Mouse (Mus musculus) midbrain, embryonic 11.5 days (tissue): ENCODE measurements around the gene Zswim3. TPM values are rescaled to one million over a fixed set of nuclear protein-coding genes. Genes with fewer than 3 reads are reported as not detected.

Source experiments
- ATAC-seq: fragments of 200-750 bp; cut with Nextera tagmentation; 2 replicates; pipeline ENCODE4 v1.8.0; 2017; ENCODE audit warnings: moderate TSS enrichment, moderate library complexity; ENCODE audit not compliant: low FRiP score
- DNase-seq: peaks from one replicate; pipeline ENCODE4 v3.0.0; 2015; ENCODE audit warnings: low spot score; ENCODE audit errors: missing footprints
- H3K27ac ChIP-seq: fragments of 300-500 bp; sonication (generic); 2 replicates; pipeline ENCODE4 v1.5.1; 2014; ENCODE audit warnings: low read depth, low read length
- H3K27me3 ChIP-seq: fragments of 300-500 bp; sonication (generic); 2 replicates; pipeline ENCODE4 v1.6.1; 2014; ENCODE audit warnings: mild to moderate bottlenecking, low read length, moderate library complexity, mixed read lengths; ENCODE audit not compliant: control insufficient read depth, insufficient read depth
- H3K36me3 ChIP-seq: fragments of 300-500 bp; sonication (generic); 2 replicates; pipeline ENCODE4 v1.6.1; 2014; ENCODE audit warnings: mild to moderate bottlenecking, low read length, moderate library complexity, mixed read lengths; ENCODE audit not compliant: control insufficient read depth, insufficient read depth
- H3K4me1 ChIP-seq: fragments of 300-500 bp; sonication (generic); 2 replicates; pipeline ENCODE4 v1.6.1; 2014; ENCODE audit warnings: low read length; ENCODE audit not compliant: control insufficient read depth, insufficient read depth
- H3K4me2 ChIP-seq: fragments of 300-500 bp; sonication (generic); 2 replicates; pipeline ENCODE4 v1.6.1; 2014; ENCODE audit warnings: mild to moderate bottlenecking, moderate library complexity
- H3K4me3 ChIP-seq: fragments of 300-500 bp; sonication (generic); 2 replicates; pipeline ENCODE4 v1.5.1; 2014; ENCODE audit warnings: low read depth, low read length
- H3K9ac ChIP-seq: fragments of 300-500 bp; sonication (generic); 2 replicates; pipeline ENCODE4 v1.6.1; 2014; ENCODE audit warnings: low read length
- H3K9me3 ChIP-seq: fragments of 300-500 bp; sonication (generic); 2 replicates; pipeline ENCODE4 v1.6.1; 2016; ENCODE audit warnings: low read length; ENCODE audit not compliant: control insufficient read depth
- WGBS: fragments of 180-500 bp; shearing (Covaris S2); extraction: QIAGEN DNeasy Blood & Tissue Kit; methylation state at CpG from one replicate; pipeline ENCODE4 v1.1.7; 2014; 5-methylcytosine and 5-hydroxymethylcytosine counted together
- polyA plus RNA-seq: library from polyadenylated mRNA; unstranded; fragments of >200 nt; fragmentation: Nextera tagmentation; extraction: Ambion mirVana; gene quantifications from 2 replicates; pipeline ENCODE4 v1.2.1, GENCODE M21; 2014

Gene Zswim3
- polyA plus RNA-seq, 1 experiment from 2014 or later, result 11.4 TPM

- Histone ChIP-seq H3K4me2 (no peak overlapping the region), H3K4me3 (no peak overlapping the region), H3K9me3 (no peaks in the 10 kb centered on the region), H3K27me3 (no peaks in the 10 kb centered on the region), H3K27ac (no peak overlapping the region), H3K9ac (no peak overlapping the region), H3K36me3 (peaks cover under 1% of the 10 kb centered on the region; the same call in 1 of the 2 replicates), H3K4me1 (no peaks in the 10 kb centered on the region)
- DNase-seq (no peak), ATAC-seq (no peak)
- WGBS, result 83% methylated on average over 30 of the region's 30 CpGs
Observed at GRCm38 (mm10) chr2:164777246-164778014, 27.5 kb upstream of the Zswim3 start.

- no peak for DNase-seq
- no peaks in the 10 kb centered on the region for H3K4me1 ChIP-seq
- no peaks in the 10 kb centered on the region for H3K27me3 ChIP-seq
- no peak overlapping the region for H3K4me2 ChIP-seq
- 93% methylated on average over 11 of the region's 11 CpGs for WGBS
- H3K36me3 ChIP-seq, result no peaks in the 10 kb centered on the region
- H3K9ac ChIP-seq, result no peak overlapping the region
- no peak overlapping the region for H3K4me3 ChIP-seq
- H3K9me3 ChIP-seq, result no peaks in the 10 kb centered on the region
- ATAC-seq, result no peak
- no peak overlapping the region for H3K27ac ChIP-seq
Observed at GRCm38 (mm10) chr2:164778015-164778287, 26.9 kb upstream of the Zswim3 start.

DNA sequence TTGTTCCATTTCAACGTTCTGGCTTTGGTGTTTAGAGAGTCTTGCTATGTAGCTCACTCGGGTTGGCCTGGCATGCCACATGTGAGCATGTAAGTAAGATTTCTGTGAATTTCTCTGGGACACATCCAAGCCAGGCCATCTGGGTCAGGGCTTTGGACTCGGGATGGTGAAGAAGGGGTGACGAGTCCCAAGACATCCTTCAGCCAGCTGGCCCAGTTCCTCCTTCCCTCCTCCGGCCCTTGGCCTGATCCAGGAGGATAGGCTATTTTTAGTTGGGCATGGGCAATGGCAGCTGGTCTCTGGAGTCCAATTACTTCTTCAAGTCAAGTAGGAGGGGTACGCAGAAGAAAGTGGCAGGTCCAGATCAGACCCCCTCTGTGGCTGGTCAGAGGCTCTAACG is 26.1 kb upstream of the Zswim3 start:
- Histone ChIP-seq H3K27ac (no peak overlapping the region), H3K4me1 (no peaks in the 10 kb centered on the region), H3K4me2 (no peak overlapping the region), H3K27me3 (no peaks in the 10 kb centered on the region), H3K9me3 (no peaks in the 10 kb centered on the region), H3K4me3 (no peak overlapping the region), H3K36me3 (no peaks in the 10 kb centered on the region), H3K9ac (no peak overlapping the region)
- 88% methylated on average over 7 of the region's 7 CpGs for WGBS
- ATAC-seq (no peak), DNase-seq (no peak)

DNA sequence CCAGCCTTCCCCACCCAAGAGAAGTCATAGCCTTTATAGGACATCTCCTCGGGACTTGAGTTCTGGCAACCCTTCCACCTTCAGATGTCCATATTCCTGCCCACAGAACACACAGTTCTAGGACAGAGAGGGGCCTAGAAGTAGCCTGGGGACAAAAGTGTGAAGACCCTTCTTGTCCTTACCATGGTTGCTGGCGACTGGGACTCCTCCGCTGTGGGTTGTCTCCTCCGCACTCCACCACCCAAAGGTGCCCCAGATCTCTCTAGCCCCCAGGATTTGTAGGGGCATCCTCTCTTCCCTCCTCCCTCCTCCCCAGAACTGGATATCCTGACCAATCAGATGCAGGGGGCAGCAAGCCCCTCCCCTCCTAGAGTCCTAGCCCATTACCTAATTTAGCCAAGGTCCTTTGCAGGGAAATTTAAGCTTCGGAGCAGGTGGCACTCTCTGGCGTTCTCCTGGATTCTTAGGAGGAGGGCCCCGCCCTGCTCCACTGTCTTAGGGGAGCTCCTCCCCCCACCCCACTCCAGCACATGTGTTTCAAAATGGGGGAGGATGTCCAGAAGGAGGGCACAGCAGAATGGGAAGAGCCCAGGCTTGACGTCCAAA is 25.3 kb upstream of the Zswim3 start, which contains the start of gene Tnnc2:
Tnnc2 (minus strand) TSS at position 487 of the 606 bp plus-strand sequence.
- no peaks in the 10 kb centered on the region for H3K4me1 ChIP-seq
- no peak within 1 kb of the TSS for H3K4me2 ChIP-seq
- no peak within 1 kb of the TSS for H3K27ac ChIP-seq
- H3K27me3 ChIP-seq, result no peaks in the 10 kb centered on the region
- H3K9me3 ChIP-seq, result no peaks in the 10 kb centered on the region
- H3K36me3 ChIP-seq, result no peaks in the 10 kb centered on the region
- H3K4me3 ChIP-seq, result no peak within 1 kb of the TSS
- DNase-seq, result no peak
- WGBS, result 72% methylated on average over 8 of the region's 8 CpGs
- H3K9ac ChIP-seq, result no peak within 1 kb of the TSS
- no peak for ATAC-seq

GRCm38 (mm10) chr2:164781876-164782275 is 23.0 kb upstream of the Zswim3 start:
- no peak overlapping the region for H3K9ac ChIP-seq
- no peaks in the 10 kb centered on the region for H3K27me3 ChIP-seq
- WGBS, result 70% methylated on average over 4 of the region's 4 CpGs
- DNase-seq (no peak), ATAC-seq (no peak)
- no peak overlapping the region for H3K4me3 ChIP-seq
- H3K4me2 ChIP-seq, result no peak overlapping the region
- no peaks in the 10 kb centered on the region for H3K36me3 ChIP-seq
- no peak overlapping the region for H3K27ac ChIP-seq
- no peaks in the 10 kb centered on the region for H3K9me3 ChIP-seq
- peaks cover 8% of the 10 kb centered on the region for H3K4me1 ChIP-seq

DNA sequence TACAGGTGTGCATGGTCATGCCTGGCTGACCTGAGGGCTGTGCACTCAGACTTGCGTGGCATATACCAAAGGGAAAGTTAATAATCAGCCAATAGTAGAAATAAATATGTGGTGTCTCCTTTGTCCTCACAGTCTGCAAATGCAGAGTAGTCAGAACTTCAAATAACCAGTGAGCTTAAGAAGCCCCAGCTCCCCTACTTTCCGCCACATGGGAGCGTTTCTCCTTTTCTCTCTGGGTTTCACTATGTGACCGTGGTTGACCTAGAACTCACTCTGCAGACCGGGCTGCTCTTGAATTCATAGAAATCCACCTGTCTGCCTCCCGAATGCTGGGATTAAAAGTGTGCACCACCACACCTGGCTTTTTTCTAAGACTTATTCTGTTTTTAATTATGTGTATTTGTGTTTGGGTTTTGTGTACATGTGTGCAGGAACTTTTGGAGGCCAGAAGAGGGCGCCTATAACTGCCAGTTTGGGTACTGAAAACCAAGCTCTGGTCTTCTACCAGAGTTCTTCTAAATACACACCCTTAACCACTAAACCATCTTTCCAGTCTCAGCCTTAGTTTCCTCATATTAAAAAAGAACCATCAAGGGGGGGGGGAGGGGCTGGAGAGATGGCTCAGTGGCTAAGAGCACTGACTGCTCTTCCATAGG is 20.8 kb upstream of the Zswim3 start:
- Histone ChIP-seq H3K4me1 (peaks cover 8% of the 10 kb centered on the region), H3K4me3 (no peak overlapping the region), H3K27me3 (no peaks in the 10 kb centered on the region), H3K9ac (no peak overlapping the region), H3K36me3 (no peaks in the 10 kb centered on the region), H3K9me3 (no peaks in the 10 kb centered on the region), H3K4me2 (no peak overlapping the region), H3K27ac (no peak overlapping the region)
- ATAC-seq (no peak), DNase-seq (no peak)
- 78% methylated on average over 7 of the region's 7 CpGs for WGBS

GRCm38 (mm10) chr2:164784869-164785420 is 20.0 kb upstream of the Zswim3 start:
- H3K9me3 ChIP-seq, result no peaks in the 10 kb centered on the region
- ATAC-seq, result no peak
- no peaks in the 10 kb centered on the region for H3K27me3 ChIP-seq
- no peaks in the 10 kb centered on the region for H3K36me3 ChIP-seq
- H3K4me2 ChIP-seq, result peak overlapping the region; percentile 87
- H3K4me1 ChIP-seq, result peaks cover 8% of the 10 kb centered on the region
- peak overlapping the region; percentile 75 for H3K9ac ChIP-seq
- H3K4me3 ChIP-seq, result peak overlapping the region; percentile 66
- 20% methylated on average over 7 of the region's 7 CpGs for WGBS
- DNase-seq, result no peak
- no peak overlapping the region for H3K27ac ChIP-seq

- Histone ChIP-seq H3K27ac (no peak within 1 kb of the TSS), H3K9ac (peak within 1 kb of the TSS; percentile 75), H3K4me2 (peak within 1 kb of the TSS; percentile 87), H3K36me3 (no peaks in the 10 kb centered on the region), H3K27me3 (no peaks in the 10 kb centered on the region), H3K4me1 (peaks cover 8% of the 10 kb centered on the region), H3K4me3 (peak within 1 kb of the TSS; percentile 66), H3K9me3 (no peaks in the 10 kb centered on the region)
- ATAC-seq (peak; percentile 95), DNase-seq (peak; percentile 99)
- under 1% methylated on average over 78 of the region's 89 CpGs for WGBS
Observed at GRCm38 (mm10) chr2:164785481-164786387, 19.2 kb upstream of the Zswim3 start, which contains the start of gene Snx21. Gene Snx21 (plus strand): TSS chr2:164785823.
